Mouse (Mus musculus) fat pad, adult 2 months (tissue): ENCODE measurements at regions not wholly inside any gene's neighbourhood (a gene's known extent, or its start where the extent isn't known, plus 50 kb on each side); places are given as distances from the start of the nearest gene placed in this dataset.
A peak's percentile ranks its signal among the peaks of the same experiment; 100 is the strongest.

Experiments used
- DNase-seq: peaks from one replicate; pipeline ENCODE4 v3.0.0-alpha.2; 2011; ENCODE audit warnings: low read depth, low spot score; ENCODE audit errors: extremely low read depth

DNA sequence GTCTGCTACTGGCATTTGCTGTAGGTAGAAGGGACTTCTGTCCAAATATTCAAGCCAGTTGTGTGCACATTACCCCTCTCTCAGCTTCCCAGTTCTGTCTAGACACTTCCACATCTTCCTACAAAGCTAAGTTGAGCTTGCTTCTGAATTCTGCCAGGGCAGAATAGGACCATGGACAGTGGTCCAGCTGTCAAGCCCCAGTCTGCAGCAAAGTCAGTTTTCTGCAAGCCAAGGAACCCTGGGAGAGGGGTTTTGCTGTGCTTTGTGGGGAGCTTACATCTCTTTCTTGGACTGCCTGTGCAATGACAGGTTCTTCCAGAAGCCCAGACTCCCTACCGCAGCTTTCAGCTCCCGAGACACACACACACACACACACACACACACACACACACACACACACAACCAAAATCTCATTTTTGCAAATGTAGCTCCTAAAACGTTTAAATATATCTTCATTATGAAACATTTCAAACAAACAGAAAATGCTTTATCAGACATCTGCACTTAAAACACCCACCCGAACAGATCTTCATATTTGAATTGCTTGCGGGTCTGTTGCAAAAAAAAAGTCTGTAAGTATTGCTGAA lies 91.4 kb upstream of the Mkln1 start:
- no peak for DNase-seq

DNA sequence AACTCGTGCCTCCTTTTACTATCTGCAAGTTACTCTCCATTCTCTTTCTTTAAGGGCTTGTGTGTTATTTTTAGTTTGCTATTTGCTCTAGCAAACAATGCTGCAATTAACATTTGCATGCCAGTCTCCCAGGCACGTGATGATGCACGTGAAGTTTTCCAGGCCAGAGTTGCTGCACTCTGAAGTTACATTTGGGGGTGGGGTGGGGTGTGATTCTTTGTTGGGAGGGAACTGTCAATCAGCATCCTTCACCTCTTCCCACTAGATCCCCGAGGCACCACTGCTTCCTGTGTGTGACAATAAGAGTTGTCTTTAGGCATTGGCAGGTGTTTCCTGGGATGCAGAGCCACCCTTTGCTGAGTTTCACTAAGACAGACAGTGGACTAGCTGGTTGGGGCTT lies 90.6 kb upstream of the Mkln1 start:
- no peak for DNase-seq

DNA sequence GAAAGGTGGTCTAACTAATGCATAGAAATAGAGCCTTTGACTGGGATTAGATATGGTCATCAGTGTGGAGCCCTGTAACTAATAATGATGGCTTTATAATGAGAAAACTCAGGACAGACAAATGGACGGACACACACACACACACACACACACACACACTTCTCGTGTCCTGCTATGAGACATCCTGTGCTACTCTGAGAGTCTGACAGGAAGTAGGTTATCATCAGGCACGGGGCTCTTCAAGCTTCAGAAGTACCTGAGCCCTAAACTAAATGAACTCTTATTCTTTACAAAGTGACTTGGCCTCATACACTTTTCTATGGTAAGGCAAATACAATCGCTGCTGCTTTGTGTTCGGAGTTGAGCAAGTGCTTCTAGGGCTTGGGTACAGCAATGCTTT lies 87.9 kb upstream of the Mkln1 start:
- DNase-seq = no peak

DNA sequence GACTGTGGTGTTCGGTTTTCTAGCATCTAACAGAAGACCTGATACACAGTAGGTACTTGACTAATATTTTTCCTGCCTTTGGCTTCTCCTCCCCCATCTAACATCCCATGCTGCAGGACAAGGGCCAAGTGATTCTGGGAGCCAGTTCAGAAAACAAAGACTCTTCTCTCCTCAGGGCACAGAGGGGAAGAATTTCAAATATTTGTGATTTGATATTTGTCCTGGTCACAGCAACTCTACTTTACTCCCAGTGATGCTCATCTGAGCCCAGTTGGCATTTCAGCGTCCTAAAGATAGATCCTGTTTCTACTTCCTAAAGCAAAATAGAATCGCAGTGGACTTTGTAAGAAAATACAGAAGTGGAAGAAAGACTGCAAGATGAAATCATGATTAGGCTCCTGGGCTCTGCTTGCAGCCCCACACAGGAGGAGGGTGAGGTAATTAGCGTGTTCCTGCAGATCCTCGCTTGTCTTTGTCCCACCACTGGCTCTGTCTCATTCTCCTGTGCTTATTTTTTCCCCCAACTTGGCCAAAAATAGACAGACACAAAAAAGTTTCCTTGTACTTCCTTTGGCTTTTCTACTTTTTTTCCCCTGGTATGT lies 84.6 kb upstream of the Mkln1 start:
- no peak for DNase-seq

DNA sequence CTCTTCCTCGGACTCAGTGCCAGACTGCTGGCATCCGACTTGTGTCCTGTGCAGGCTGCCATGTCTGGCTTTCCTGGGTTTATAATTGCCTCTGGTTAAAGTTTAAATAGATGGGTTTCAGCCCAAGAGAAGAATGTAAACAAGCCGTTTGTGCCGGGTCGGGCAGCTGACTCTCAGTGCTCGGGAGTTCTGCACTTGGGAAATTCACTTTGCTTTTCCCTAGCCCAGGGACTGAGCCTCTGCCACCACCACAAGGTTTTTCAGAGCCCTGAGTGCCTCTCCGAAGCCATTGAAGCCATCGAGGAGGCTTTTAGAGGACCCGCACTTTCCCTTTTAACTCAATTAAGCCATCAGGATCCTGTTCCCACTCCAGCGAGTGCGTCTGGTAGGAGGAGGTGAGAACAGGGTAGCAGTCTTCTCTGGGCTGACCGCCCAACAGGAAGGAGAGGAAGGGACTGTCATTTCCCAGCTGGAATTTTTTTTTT lies 80.8 kb upstream of the Mkln1 start:
- no peak for DNase-seq

DNA sequence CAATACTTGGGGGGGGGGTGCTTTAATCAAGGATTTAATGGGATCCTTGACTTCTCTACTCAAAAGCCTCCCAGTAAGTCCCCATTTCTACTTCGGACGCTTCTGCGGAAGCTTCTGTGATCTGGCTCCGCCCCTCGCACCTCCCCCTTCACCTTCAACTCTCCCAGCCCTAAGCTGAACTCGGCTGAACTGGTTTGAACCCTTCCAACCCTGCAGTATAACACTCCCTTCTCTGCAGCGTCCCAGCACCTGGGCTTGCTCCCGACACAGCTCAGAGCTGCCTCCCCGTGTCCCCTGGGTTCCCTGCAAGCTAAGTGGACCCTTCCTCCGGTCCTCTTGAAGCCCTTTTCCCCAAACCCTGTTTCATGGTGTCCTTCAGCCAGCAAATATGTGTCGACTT lies 80.0 kb upstream of the Mkln1 start:
- no peak for DNase-seq

DNA sequence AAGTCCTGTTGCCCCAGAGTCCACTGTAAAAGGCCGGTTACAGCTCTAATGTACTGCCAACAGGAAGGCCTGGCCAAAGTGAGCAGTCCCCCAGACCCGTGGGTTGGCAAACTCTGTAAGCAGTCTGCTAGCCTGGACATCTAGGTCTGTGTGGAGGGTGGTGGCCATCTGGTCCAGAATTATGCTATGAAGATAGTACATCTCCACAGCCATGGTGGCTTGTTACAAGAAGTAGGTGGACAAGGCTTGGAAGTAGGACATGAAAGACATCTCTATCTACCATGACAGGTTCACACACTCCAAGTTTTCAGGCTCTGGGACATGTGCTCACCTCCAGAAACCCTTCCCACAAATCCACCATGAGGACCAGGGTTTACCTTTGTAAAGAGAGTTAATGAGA lies 79.1 kb upstream of the Mkln1 start:
- DNase-seq = no peak

DNA sequence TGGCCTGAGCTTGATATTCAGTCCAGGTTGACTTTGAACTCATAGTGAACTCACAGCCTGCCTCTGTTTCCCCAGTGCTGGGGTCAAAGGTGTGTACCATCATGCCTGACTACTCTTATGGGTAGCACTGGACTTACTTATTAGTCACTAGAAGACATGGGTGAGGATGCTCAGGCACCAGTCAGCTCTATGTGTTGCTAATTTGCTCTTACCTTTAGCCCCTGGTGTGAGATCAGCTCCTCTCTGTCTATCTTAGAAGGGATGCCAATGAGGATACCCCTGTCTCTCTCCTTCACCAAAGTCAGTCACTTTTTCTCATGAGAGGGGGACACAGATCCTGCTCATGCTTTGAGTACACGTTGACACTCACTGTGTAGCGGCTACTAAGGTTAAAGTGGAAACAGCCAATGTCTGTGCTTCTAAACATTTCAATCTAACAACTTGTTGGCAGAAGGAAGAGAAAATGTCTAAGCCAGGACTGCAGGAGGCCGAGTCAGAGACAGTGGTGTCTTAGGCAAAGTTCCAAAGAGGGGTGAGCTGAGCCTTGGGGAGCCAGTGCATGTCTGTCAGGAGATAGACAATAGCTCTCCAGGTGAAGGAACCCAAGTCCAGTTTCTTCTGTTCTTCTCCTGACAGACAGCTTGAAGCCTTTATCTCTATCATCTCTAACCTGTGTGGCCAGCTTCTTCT lies 78.2 kb upstream of the Mkln1 start:
- DNase-seq = no peak

DNA sequence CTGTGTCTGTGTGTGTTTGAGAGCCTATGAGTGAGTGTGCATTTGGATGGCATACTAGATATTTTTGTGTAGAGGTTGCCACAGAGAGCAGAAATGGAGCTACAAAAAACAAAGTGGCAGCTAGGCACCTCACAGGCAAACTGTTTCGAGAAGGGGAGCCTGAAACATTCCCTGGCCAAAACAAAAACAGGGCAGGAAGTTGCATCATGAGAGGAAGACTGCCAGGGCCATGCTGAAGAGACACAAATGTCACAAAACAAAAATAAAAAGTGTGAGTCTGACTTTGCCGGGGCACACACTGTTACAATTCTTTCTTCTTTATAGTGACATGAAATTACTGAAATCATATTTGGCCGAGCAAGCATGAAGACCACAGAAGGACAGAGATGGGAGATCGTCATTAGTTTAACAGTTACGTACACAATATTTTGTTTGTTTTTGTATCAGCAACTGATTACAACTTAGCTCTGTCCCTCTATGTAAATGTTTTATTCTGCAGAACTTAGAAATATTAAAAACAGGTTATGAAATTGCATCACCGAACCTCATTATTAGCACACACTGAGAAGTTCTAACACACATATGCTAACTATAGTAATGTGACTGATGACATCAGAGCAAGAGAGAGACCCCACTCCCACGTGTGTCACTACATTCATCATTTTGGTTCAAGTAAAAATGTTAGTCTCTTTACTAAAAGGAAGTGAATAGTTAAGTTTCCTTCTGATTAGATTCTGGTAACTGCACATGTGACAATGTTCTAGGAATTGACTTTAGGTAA lies 77.3 kb upstream of the Mkln1 start:
- DNase-seq = no peak

DNA sequence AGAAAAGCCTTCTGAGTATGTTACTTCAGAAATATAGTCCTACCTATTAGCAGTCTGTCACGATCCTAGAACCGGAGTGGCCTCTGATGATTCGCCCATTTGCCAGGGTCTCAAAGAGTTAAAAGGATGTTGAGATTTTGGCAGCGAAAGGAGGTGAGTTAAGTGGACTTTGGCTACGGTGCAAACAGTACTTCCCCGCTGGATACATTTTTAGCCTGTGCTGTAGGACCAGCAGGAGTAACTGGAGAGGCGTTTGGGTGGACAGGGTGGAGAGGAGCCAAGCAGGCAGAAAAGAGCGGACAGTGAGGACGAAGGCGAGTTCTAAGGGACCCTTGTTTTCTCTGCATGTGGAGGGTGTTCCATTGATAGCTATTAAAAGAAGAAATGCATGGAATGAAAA lies 76.6 kb upstream of the Mkln1 start:
- no peak for DNase-seq

DNA sequence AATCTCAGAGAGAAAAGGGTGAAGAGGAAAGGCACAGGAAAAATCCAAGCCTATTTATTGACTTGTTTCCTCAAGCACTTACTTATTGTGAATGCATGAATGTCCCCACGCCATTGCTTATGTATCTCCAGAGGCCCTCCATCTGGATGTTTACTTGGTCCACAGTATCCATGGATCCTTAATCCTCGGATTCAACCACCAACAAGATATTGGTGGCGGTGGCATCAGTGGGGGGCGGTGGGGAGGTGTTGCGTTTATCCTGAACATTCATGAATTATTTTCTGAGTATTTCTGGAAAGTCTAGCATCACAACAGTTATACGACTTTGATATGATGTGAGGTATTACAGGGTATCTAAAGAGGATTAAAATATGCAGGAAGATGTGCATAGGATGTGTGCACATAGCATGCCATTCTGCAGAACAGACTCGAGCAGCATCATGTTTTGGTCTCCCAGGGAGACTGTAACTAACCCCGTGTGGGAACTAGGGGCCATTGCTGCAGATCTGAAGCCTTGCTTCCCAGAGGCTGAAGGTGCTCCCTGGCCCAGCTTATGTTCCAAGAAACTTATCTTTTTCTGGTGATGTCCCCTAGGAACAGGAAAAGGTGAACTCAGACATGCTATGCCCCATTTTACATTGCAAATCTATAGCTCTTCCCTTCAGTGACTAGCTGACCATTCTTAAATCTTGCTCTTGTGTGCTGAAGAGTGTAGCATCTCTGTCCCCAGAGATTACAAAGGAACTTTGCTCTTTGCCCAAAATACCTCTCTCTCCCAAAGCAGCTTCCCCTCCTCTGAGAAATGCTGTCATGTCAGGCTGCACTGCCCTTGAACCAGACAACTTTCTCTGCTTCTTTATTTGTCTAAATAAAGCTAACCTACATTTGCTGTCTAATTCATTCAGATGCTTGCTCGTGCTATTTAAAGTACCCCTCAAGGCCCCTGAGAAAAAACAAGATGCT lies 75.0 kb upstream of the Mkln1 start:
- no peak for DNase-seq

DNA sequence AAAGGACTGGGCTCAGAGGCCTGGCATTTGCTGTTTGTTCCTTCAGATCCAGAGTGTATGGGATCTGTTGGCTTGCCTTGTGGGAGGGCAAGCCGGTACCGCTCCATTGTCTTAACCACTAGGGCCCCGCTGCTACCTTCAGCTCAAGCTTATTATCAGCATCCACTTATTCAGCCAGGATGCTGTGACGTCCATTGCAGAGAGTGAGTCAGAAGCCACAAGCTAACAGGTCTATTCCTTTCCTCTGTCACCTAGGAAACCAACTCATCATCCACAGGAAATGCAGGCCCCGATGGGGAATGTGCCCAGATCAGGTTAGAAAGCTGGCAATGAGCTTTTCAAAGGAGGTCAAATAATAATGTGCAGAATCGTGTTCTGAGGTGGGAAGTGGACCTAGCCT lies 73.8 kb upstream of the Mkln1 start:
- DNase-seq = no peak

DNA sequence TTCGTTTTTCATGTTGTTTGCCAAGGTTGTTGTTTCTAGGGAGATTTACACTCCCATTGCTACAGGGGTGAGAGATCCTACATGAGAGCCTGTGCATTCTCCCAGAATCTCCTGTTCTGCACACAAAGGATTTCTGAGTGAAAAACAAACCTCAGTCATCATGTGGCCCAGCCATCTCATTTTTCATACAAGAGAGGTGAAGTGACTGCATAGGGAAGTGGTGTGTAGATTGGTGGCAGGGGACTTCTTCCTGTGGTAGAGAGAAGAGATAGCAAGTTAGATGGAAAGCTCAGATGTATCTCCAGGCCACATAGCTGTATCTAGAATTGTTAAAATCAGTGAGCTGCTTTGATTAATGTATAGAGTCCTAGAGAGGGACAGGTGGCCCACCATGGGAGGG lies 72.9 kb upstream of the Mkln1 start:
- DNase-seq = no peak

DNA sequence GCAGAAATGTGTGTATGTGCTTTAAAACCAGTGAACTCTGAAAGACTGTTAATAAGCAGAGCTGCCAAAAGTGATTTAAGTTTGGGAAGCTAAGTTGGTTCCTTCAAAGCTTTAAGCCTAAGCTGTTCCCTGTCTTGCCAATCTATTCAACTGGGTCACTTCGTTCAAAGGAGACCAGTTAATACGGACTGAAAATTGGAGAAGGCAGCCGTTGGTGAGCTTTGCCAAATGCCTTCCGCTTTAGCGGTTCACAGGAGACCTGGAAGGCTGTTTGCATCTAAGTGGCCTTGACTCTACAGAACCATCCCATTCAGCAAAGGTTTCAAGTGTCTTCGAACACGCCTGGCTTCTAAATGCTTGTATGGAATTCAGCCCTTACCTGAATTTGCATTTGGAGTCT lies 68.2 kb upstream of the Mkln1 start:
- no peak for DNase-seq

DNA sequence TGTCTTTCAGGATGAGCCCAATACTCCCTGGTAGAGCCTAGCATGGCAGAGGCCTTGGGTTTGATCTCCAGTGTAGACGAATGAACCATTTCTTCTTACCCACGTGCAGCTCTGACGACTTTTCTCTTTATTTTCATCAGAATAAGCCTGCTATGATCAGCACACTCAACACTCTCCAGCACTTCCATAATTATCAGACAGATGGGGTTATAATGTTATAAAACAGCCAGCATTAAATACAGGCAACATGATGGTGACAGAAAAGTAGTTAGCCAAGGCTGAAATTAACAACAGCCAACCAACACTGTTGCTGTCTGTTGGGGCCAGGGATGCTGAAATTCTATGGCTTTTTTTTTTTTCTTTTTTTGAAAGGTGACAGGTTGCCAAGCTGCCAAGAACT lies 67.7 kb upstream of the Mkln1 start:
- DNase-seq = no peak

DNA sequence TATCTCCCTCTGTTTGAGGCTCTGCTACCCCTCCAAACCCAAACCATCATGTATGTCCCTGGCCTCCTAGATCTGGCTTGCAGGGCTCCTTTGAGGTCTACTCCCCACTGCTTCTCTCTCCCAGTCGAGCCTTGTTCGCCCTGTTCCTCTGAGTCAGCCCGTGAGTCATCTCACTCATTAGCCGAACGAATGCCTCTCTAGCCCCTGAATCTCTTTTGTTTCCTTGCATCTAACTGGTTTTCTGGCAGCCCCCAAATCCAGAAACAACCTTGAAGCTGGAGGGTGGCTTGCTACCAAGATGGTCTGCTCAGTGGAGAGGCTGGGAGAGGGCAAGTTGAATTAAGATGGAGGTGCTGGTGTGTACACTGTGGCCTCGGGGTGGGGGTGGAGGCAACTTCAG lies 66.3 kb upstream of the Mkln1 start:
- no peak for DNase-seq

DNA sequence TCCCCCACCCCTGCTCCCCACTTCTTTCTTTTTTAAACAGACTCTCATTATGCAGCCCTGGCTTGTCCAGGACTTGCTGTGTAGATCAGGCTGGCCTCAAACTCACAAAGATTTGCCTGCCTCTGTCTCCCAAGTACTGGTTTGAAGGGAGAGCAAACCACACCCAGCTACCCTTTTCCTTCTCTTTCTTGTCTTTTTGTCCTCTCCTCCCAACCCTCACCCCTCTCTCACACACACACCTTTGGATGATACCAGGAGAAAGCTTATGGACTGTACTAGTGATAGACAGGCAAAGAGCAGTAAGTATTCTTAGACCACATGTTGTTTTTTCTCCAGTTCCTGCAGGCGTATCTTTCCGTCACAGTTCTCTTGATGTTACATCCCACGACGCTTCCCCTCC lies 65.8 kb upstream of the Mkln1 start:
- DNase-seq = no peak

DNA sequence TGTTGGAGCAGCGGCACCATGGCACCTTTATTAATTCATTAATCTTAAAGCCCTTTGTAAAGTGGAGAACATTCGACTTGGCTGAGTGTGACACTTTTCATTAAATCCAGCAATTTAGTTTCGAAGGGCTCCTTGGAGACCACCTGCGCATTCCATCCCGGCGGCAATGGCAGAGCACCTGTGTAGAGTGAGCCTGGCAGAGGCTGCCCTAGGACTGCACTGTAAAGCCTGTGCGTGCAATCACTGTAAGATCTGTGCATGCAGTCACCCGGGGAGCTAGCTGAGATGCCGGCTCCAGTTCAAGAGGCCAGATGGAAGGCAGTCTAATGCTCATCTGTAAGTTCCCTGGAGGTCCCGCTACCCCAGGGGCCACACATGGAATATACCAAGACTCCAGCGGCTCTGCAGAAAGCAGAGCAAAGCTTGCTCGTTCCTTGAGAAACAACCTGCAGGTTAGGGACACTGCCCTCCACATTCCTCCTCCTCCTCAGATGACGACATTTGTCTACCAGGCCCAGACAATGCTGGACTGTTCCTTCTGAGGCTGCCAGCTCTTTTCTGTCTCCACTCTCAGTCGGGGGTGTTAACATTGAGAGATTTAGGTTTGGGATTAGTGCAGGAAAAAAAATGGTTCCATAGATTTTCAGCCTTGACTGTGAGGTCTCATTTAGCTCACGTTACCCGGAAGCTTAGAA lies 65.2 kb upstream of the Mkln1 start:
- peak; percentile 10 for DNase-seq

DNA sequence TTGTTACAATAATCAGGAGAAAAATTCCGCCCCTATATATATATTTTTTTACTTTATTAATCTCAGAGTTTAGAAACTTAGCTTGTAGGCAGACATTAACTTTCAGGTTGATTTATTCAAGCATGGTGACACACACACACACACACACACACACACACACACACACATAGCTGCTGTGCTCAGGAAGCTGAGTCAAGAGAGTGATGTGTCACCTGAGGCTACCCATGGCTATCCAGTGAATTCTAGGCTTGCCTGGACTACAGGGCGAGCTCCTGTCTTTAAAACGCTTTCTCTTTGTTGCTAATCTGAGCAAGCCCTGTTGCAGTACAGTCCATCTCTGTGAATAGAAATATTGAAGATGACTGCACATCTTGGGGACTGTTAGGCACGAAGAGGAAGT lies 64.4 kb upstream of the Mkln1 start:
- no peak for DNase-seq
